In genomic region chr3:49096118-49096517, GRCm38 (mm10) we compare ENCODE assay signal across 14 mouse cellular contexts.
"Had no signal": no experiment of that assay in that cellular context is flagged by ENCODE, and none has a peak within 500 bp of the region (broad histone marks: within the 10 kb centered on the region; RNA-seq: fewer than 3 reads in every experiment).

No protein-coding gene starts in this region.

- DNase-seq: kidney, adult 18-20 months; kidney, postnatal 14 days; left cerebral cortex, postnatal 4 days; lung, adult 18-20 months; retina, postnatal 1 day; thymus, adult 2 months; thymus, postnatal 25 days had no signal

- H3K9me3 ChIP-seq: intestine, embryonic 15.5 days; kidney, embryonic 15.5 days; limb, embryonic 13.5 days; neural tube, embryonic 12.5 days; stomach, embryonic 15.5 days had no signal

- H3K27ac ChIP-seq: intestine, embryonic 15.5 days; kidney, embryonic 15.5 days; limb, embryonic 13.5 days; liver, embryonic 14.5 days; neural tube, embryonic 12.5 days; stomach, embryonic 15.5 days had no signal

- ATAC-seq: intestine, embryonic 15.5 days had no signal

- H3K36me3 ChIP-seq: intestine, embryonic 15.5 days; kidney, embryonic 15.5 days; limb, embryonic 13.5 days; neural tube, embryonic 12.5 days; stomach, embryonic 15.5 days had no signal

- H3K4me3 ChIP-seq: intestine, embryonic 15.5 days; kidney, embryonic 15.5 days; limb, embryonic 13.5 days; myocyte; neural tube, embryonic 12.5 days; stomach, embryonic 15.5 days had no signal

- H3K4me1 ChIP-seq: intestine, embryonic 15.5 days; kidney, embryonic 15.5 days; limb, embryonic 13.5 days; neural tube, embryonic 12.5 days; stomach, embryonic 15.5 days had no signal

- H3K4me2 ChIP-seq: intestine, embryonic 15.5 days; kidney, embryonic 15.5 days; limb, embryonic 13.5 days; neural tube, embryonic 12.5 days; stomach, embryonic 15.5 days had no signal

- H3K27me3 ChIP-seq: intestine, embryonic 15.5 days; kidney, embryonic 15.5 days; limb, embryonic 13.5 days; neural tube, embryonic 12.5 days; stomach, embryonic 15.5 days had no signal

- H3K9ac ChIP-seq: intestine, embryonic 15.5 days; kidney, embryonic 15.5 days; limb, embryonic 13.5 days; liver, embryonic 14.5 days; neural tube, embryonic 12.5 days; stomach, embryonic 15.5 days had no signal
